Mouse (Mus musculus) hindbrain, embryonic 15.5 days (tissue): ENCODE measurements at regions not wholly inside any gene's neighbourhood (a gene's known extent, or its start where the extent isn't known, plus 50 kb on each side); places are given as distances from the start of the nearest gene placed in this dataset.
A peak's percentile ranks its signal among the peaks of the same experiment; 100 is the strongest.

ENCODE experiments used
- ATAC-seq: fragments of 200-750 bp; cut with Nextera tagmentation; 2 replicates; pipeline ENCODE4 v1.8.0; 2017; ENCODE audit warnings: low read depth, moderate number of reproducible peaks, moderate TSS enrichment; ENCODE audit not compliant: low FRiP score
- H3K27ac ChIP-seq: fragments of 300-500 bp; sonication (generic); replicated peaks from 2 replicates; pipeline ENCODE4 v1.5.1; 2015; ENCODE audit warnings: mild to moderate bottlenecking, inconsistent platforms
- H3K27me3 ChIP-seq: fragments of 300-500 bp; sonication (generic); 2 replicates; pipeline ENCODE4 v1.6.1; 2015; ENCODE audit warnings: control low read depth, inconsistent platforms
- H3K36me3 ChIP-seq: fragments of 300-500 bp; sonication (generic); 2 replicates; pipeline ENCODE4 v1.6.1; 2015; ENCODE audit warnings: control low read depth, inconsistent platforms
- H3K4me1 ChIP-seq: fragments of 300-500 bp; sonication (generic); replicated peaks from 2 replicates; pipeline ENCODE4 v1.6.1; 2015; ENCODE audit warnings: control low read depth, inconsistent platforms
- H3K4me2 ChIP-seq: fragments of 300-500 bp; sonication (generic); 2 replicates; pipeline ENCODE4 v1.6.1; 2015; ENCODE audit warnings: moderate library complexity, mild to moderate bottlenecking, inconsistent platforms
- H3K4me3 ChIP-seq: fragments of 300-500 bp; sonication (generic); 2 replicates; pipeline ENCODE4 v1.5.1; 2015; ENCODE audit warnings: mild to moderate bottlenecking, inconsistent platforms
- H3K9ac ChIP-seq: fragments of 300-500 bp; sonication (generic); 2 replicates; pipeline ENCODE4 v1.6.1; 2015; ENCODE audit warnings: inconsistent platforms
- H3K9me3 ChIP-seq: fragments of 300-500 bp; sonication (generic); 2 replicates; pipeline ENCODE4 v1.6.1; 2016; ENCODE audit warnings: control low read depth, inconsistent platforms
- WGBS: fragments of 180-500 bp; shearing (Covaris S2); methylation state at CpG from one replicate; pipeline ENCODE4 v1.1.7; 2015; 5-methylcytosine and 5-hydroxymethylcytosine counted together

DNA sequence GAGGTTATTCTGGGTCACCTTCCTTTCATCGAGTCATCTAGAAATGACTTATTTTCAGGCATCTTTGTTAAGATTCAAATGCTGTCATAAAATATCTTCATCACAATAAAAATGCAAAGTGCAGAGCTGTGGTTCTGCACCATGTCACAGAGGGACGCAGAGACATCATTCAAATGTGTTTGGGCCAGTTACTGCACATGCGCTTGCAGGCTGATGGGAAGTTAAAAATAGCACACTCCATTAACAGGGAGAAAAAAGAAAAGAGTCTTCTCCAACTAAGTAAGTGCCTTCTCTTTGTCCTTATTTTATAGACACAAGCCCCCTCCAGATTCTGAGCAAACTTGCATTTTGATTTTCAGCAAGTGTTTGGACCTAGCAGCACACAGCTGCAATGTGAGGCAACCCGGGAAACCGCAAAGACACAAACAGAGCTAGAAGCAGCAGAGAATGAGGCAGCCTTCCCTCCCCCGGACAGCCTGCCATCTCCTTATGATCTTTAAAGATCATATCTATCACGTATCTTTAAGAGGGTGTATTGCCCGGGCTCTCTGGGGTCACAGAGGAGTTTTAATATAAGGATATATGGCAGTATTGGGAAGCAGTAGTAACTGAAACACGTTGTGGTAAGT, 510.0 kb downstream of the Adam3 start:
- 77% methylated on average over 9 of the region's 9 CpGs for WGBS
- H3K4me2 ChIP-seq, result no peak overlapping the region
- H3K4me1 ChIP-seq, result peaks cover 3% of the 10 kb centered on the region; the same call in 1 of the 2 replicates
- no peak overlapping the region for H3K9ac ChIP-seq
- no peaks in the 10 kb centered on the region for H3K27me3 ChIP-seq
- no peak for ATAC-seq
- no peaks in the 10 kb centered on the region for H3K36me3 ChIP-seq
- H3K27ac ChIP-seq, result peak overlapping the region; percentile 17; the same call in 1 of the 2 replicates
- no peaks in the 10 kb centered on the region for H3K9me3 ChIP-seq
- no peak overlapping the region for H3K4me3 ChIP-seq

DNA sequence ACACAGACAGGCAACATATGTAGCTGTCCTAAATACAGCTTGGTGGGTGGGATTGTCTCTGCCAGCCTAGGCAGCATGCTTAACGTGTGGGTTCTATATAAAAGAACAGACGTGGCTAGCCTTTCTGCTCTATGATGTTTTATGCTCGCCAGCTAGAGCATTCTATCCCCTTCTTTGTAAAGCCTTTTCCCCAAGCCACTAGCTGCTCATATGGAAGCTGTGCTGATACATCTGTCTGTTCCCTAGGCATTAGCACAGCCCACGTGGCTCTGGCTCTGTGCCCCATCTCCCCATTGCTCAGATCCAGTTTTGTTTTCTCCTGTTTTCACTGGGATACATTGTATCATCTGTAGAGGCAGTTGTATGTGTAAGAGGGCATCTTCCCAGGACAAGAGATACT, 511.3 kb downstream of the Adam3 start:
- WGBS, result 71% methylated on average over 4 of the region's 4 CpGs
- Histone ChIP-seq H3K4me3 (no peak overlapping the region), H3K4me1 (no peaks in the 10 kb centered on the region), H3K27ac (no peak overlapping the region), H3K36me3 (no peaks in the 10 kb centered on the region), H3K9me3 (no peaks in the 10 kb centered on the region), H3K4me2 (no peak overlapping the region), H3K9ac (no peak overlapping the region), H3K27me3 (no peaks in the 10 kb centered on the region)
- no peak for ATAC-seq

- no peaks in the 10 kb centered on the region for H3K36me3 ChIP-seq
- H3K27ac ChIP-seq, result no peak overlapping the region
- no peak overlapping the region for H3K4me2 ChIP-seq
- H3K4me3 ChIP-seq, result no peak overlapping the region
- H3K4me1 ChIP-seq, result no peaks in the 10 kb centered on the region
- H3K27me3 ChIP-seq, result no peaks in the 10 kb centered on the region
- 94% methylated on average over 3 of the region's 3 CpGs for WGBS
- no peak overlapping the region for H3K9ac ChIP-seq
- no peak for ATAC-seq
- H3K9me3 ChIP-seq, result no peaks in the 10 kb centered on the region
Observed at GRCm38 (mm10) chr8:24212216-24213200, 513.1 kb downstream of the Adam3 start.

DNA sequence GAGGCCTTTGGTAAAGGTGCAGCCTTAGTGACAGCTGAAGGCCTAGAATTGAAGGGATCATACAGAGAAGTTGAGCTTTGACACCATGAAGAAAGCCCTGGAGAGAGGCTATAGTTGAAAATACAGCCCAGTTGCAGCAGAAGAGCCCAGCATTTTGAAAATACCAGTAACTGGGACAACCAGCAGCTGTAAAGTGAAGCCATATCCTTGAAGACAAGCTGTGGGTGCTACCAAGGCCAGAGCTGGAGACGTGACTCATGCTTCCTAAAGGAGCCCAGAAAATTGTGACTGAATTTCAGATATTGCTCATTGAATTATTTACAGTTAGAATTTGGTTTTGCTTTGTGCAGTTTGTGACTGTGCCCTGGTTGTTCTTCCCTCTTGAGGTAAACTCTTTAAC, 514.6 kb downstream of the Adam3 start:
- no peak overlapping the region for H3K4me3 ChIP-seq
- WGBS, result 93% methylated on average over 1 of the region's 1 CpGs
- no peaks in the 10 kb centered on the region for H3K27me3 ChIP-seq
- ATAC-seq, result no peak
- H3K36me3 ChIP-seq, result no peaks in the 10 kb centered on the region
- no peak overlapping the region for H3K4me2 ChIP-seq
- H3K9me3 ChIP-seq, result no peaks in the 10 kb centered on the region
- no peak overlapping the region for H3K27ac ChIP-seq
- H3K9ac ChIP-seq, result no peak overlapping the region
- no peaks in the 10 kb centered on the region for H3K4me1 ChIP-seq
